Mouse (Mus musculus): ENCODE results near the gene Drd4.
A peak's percentile ranks its signal among the peaks of the same experiment; 100 is the strongest.

Drd4 gene

DNA sequence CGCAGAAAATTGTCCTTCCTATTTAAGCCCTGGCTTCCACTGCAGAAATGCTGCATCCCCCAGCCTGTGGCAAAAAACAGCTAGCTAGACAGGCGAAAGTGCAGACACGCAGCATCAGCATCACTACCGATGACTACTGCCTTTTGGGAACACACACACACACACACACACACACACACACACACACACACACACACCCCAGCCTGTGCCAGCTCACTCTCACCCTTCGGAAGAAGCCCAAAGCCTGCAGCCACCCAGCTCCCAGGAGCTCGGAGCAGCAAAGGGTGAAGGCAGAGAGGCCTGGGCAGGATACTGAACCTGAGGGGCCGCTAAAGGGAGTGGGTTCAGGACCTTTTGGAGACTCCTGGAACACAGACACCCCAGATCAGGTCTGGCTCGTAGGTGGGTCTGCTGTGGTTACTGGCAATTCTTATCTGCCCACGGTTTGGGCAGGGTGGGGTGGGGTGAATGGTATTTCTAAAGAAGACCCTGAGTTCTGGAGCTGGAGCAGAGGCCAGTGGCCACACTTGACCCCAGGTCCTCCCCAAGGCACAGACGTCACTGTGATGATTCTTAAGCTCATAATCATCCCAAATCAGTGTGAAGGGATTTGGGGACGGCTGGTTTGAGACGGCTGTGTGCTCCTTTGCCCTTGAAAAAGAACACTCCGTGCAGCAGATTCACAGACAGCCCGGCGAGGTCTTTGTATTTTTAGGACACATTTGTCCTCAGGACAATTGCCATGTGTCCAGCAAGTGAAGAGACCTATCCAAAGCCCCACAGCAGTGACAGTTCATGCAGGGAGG, 980 bp downstream of the Drd4 start:
- no peak for DNase-seq (ENCODE audit: extremely low spot score, low read depth, low spot score)

DNA sequence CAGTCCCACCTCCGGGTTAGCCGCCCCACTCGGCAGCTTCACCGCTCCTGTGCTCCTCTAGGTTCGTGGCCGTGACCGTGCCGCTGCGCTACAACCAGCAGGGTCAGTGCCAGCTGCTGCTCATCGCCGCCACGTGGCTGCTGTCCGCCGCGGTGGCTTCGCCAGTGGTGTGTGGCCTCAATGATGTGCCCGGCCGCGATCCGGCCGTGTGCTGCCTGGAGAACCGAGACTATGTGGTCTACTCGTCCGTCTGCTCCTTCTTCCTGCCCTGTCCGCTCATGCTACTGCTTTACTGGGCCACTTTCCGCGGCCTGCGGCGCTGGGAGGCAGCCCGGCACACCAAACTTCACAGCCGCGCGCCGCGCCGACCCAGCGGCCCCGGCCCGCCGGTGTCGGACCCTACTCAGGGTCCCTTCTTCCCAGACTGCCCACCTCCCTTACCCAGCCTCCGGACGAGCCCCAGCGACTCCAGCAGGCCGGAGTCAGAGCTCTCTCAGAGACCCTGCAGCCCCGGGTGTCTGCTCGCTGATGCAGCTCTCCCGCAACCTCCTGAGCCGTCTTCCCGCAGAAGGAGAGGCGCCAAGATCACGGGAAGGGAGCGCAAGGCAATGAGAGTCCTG, 2.2 kb downstream of the Drd4 start:
- DNase-seq (ENCODE audit: extremely low spot score, low read depth, low spot score), result no peak

DNA sequence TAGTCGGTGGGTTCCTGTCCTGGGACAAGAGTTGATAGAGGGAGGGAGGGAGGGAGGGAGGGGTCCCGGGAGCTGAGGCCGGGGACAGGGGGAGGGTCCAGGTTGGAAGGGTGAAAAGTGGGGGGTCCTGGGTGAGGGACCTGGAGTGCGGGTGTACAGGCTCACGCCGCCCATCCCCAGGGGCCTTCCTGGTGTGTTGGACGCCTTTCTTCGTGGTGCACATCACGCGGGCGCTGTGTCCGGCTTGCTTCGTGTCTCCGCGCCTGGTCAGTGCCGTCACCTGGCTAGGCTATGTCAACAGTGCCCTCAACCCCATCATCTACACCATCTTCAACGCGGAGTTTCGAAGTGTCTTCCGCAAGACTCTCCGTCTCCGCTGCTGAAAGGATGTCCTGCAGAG, 2.7 kb downstream of the Drd4 start:
- DNase-seq (ENCODE audit: extremely low spot score, low read depth, low spot score), result no peak

DNA sequence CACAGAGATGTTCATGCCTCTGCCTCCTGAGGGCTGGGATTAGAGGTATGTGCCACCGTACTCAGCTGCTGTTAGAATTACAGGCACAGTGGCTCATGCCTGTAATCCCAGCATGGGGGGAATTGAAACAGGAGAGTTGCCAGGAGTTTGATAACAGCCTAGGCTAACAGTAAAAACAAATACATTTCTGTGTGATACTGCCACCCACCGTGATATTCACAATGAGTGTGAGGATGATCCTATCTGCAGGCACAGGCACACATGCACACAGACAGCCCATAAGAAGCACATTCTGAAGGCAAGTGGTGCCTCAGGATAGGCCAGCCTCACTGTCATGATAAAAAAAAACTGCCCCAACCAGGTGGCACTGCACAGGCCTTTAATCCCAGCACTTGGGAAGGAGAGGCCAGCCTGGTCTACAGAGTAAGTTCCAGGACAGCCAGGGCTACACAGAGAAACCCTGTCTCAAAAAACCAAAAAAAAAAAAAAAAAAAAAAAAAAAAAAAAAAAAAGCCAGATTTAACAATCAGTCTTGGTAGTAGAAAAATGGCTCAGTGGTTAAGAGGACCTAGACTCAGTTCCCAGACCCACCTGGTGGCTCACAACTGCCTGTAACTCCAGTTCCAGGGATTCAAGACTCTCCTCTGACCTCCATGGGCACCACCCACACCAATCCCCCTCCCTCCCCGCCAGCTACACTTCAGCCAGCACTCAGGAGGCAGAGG, 6.3 kb downstream of the Drd4 start:
- DNase-seq (ENCODE audit: extremely low spot score, low read depth, low spot score), result no peak

DNA sequence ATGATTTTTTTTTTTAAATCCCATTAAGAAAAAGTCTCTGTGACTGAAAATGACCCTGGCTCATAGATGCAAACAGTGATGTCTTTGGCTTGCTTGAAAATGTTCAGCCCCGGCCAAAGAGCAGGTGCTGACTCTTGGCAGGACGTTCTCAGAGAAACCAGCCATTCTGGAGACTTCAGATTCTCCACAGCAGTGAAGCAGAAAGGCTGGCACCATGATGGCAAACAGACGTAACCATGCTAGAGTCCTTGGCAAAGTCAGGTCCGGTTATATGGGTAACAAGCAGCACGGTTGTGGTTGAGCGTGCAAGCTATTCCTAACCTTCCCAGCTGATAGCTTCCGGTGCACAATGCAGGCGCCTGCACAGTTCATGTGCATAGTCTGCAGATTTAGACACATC, 7.4 kb downstream of the Drd4 start:
- DNase-seq (ENCODE audit: extremely low spot score, low read depth, low spot score), result no peak

DNA sequence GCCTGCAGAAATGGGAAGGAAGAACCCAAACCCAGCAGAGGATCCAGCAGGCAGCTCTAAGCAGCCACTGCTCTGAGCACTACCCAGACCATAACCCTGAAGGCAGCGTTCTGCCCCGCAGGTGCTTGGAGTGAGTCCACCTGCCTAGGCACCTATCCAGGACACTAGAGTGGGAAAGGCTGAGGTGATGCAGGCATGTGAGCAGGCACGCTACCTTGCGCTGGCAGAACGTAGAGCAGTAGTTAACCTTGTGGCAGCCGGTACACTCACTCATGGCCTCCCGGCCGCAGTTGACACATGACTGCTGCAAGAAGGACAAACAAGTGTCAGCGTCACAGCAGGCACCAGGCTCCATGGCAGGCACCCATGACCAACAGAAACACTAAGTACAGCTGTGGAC, 9.6 kb downstream of the Drd4 start:
- DNase-seq (ENCODE audit: extremely low spot score, low read depth, low spot score), result no peak

DNA sequence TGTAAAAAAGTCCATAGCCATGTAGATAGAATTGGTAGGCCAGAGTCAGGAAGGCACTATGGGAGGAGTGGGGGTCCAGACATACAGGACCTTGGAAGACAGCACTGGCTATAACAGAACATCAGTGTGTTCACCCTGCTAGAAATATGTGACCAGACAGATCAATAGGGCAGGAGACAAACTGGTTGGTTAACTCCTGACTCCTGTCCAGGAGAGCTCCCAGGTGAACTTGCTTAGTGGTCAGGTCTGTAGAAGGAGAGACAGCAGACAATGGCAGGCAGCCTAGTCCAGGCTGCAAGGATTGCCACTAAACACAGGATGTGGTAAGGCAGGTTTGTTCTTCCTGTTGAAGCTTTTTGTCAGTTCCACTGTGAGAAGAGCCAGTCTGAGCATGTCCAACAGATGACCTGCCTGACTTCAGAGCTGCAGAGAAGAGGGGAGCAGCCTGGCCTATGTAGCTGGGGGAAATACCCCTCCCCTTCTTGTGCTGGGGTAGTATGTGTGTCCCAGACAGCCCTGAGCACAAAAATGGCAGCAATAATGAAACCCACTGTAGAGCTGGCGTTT, 11.0 kb downstream of the Drd4 start:
- DNase-seq (ENCODE audit: extremely low spot score, low read depth, low spot score), result no peak

DNA sequence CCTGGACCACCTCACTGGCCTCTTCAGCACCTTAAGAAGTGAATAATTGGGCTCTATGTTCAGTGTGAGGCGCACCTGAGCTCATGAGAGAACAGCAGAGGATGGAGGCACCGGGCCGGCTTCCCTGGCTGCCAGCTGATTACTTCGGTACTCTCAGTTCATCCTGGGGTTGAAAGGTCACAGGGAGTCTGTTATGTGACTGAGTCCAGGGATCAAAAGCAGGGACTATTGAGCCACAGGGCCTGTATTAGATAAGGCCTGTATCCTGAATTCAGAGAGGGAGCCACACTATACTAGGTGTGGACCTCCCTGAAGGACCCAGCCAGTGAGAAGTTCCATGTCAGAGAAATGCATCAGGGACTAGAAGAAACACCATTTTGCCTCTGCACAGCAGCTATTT, 12.7 kb downstream of the Drd4 start:
- no peak for DNase-seq (ENCODE audit: extremely low spot score, low read depth, low spot score)

DNA sequence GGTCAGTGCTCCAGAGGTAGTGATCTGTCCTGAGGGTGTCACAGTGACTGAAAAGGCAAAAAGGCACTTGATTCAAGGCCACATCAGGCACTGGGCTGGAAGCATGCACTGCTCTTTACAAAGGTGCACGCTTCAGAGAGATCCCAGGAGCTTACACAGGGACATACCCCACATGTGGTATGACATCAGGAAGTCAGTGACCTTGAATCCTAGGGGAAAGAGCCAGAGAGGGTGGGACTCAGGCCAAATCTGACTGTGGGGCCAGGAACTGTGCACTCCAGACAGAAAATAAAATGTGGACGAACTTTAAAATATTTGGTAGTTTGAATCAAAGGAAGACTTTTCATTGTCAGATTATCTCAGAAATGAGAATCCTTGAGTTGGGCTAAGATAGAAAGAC, 22.6 kb downstream of the Drd4 start:
- DNase-seq (ENCODE audit: extremely low spot score, low read depth, low spot score), result no peak

DNA sequence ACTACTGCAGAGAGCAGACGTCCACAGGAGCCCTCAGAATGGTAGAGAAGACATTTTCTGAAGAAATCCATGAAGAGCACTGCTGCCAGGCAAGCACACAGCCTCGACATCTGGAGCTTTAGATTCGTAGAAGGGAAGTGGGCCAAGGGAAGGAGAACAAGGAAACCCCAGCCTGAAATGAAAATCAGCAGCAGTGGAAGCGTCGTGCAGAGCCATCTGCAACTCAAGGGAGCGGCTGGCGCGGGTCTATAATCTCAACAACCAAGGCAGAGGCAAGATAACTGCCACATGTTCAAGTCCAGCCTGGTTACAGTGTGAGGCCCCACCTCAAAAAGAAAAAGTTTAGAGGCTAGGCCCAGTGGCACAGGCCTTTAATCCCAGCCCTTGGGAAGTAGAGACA, 23.3 kb downstream of the Drd4 start:
- no peak for DNase-seq (ENCODE audit: extremely low spot score, low read depth, low spot score)

DNA sequence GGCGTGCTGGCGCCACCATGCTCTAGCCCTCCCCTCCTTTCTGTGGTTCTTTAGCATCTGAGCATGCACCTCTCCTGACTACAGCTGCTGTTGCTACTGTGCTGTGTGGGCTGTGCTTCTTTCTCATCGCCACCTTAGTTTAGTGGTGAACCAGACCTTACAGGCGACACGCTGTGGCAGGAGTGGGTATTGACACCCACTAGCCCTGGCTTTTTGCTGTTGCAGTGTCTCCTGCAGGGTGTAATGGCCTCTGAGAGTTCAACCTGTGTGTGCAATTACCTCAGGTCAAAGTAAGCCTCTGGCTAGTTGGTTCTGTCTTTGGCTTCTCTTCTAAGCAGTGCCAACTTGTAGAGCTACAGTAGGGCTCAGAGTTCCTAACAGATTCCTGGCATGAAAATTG, 24.2 kb downstream of the Drd4 start:
- no peak for DNase-seq (ENCODE audit: extremely low spot score, low read depth, low spot score)

DNA sequence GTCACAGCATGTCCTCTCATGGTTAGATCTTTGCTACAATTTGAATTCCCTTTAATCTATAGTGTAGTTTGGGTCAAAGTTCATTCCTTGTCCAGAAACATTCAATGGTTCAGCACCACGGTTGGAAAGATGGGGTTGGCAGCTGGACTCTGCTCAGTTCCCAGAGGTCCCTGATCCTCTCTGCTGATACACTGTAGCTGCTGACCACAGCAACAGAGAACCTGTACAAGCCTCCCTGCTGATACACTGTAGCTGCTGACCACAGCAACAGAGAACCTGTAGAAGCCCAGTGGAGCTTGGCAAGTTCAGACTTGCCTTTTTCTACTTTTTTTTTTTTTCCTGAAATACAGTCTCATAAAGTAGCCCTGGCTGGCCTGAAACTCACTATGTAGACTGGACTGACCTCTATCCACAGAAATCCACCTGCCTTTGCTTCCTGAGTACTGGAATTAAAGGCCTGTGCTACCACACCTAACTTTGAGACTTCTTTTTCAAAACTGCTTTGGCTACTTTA, 25.9 kb downstream of the Drd4 start:
- no peak for DNase-seq (ENCODE audit: extremely low spot score, low read depth, low spot score)

DNA sequence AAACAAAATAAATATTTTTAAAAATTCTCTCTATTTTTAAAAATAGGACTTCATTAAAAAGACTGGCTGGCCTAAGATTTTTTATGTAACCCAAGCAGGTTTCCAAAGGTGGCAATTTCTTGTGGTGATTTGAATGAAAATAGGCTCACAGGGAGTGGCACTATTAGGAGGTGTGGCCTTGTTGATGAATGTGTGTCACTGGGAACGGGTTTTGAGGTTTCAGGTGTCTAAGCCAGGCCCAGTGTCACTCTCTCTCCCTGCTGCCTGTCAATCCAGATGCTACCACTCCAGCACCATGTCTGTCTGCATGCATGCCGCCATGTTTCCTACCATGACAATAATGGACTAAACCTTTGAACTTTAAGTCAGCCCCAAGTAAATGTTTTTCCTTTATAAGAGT, 27.6 kb downstream of the Drd4 start:
- DNase-seq (ENCODE audit: extremely low spot score, low read depth, low spot score), result no peak

DNA sequence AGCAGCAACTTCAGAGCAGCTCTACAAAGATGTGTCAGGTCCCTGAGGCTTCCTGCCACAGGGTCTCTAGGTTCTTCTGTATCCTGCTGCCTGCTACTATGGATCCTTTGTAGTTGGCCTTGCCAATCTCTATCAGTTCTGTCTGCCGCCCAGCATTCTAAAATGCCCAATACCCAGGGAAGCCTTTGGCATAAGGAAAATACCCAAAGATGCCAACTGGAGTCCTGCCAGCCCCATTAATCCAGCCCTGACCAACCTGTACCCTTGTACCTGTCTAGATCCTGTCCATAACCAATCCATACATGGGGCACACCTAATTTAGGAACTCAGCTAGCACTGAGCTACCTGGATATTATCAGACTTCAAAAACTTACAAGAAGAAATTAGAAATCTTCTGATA, 32.9 kb downstream of the Drd4 start:
- no peak for DNase-seq (ENCODE audit: extremely low spot score, low read depth, low spot score)

DNA sequence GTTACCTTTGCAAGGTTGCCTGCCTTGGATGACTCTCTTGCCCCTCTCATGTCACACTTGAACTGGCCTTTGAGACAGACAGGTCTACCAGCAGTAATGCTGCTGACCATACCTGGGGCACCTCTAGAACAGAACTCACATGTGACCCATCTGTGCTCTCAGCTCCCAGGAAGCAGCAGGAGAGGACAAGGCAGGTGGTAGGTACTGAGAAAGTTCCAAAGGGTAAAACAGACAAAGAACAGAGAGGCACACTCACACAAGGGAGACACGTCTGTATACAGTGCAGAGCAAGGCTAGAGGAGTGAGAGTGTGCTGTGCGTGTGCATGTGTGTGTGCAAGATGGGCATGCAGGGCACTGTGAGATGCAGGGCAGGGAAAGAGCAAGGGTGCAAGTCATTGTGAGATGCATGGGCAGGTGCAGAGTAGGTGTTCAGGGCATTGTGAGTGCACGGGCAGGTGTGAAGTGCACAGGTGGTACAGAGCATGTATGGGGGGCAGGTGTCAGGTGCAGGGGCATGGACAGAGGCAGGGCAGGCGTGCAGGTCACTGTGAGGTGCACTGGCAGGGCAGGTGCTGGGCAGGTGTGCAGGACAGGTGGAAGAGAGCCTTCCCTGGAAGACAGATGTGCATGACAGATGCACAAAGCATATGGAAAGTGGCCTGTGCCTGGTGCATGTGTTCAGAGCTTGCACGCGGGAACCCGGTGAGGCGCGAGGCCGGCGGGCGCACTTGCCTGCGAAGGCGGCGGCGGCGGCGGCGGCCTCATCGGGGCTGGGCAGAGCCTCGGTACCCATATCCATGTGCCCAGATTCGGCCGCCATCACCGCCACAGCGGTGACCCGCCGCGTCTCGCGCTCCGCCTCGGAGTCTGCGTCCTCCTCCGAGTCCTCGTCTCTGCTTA, 35.0 kb downstream of the Drd4 start:
- DNase-seq (ENCODE audit: extremely low spot score, low read depth, low spot score), result no peak

DNA sequence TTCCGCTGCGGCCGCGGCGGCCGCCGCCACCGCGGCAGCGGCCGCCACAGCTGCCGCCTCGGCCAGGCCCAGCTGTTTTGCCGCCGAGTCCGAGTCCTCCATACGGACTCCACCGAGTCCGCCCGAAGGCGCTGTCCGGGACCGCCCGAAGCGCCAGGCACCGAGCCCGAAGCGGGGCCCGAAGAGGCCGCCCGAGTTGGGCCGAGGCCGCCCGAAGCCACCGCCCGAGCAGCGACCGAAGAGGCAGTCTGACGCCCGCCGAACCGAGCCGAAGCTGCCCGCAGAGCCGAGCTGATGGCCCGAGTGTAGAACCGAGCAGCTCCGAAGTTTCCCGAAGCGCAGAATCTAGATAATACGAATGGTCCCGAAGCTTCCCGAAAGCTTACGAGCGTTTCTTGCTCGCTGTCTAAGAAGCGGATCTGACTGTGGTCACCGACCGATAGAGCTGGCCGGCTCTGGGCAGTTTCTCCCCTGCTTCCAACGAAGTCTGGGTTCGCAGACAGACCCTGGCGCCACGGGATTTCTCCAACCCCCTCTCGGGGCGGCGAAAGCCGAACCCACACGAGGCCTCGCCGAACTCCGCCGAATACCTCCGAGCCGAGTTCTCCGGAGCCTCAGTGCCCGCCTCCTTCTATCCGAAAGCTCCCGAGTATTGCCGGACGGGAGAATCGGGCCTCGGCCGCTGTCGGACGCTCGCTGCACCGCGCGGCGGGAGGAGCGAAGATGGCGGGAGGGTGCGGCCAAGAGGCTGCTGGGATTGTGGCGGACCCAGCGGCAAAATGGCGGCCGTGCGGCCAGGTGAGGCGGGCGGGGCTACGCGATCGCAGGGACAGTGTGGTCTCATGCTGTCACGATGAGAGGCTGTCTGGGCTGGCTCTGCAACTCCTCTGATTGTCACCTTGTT, 35.9 kb downstream of the Drd4 start, which contains the start of the genes Deaf1 and Tmem80:
Gene Deaf1, minus strand, starts transcription at position 222 of the 904 bp plus-strand sequence.
Gene Tmem80, plus strand, starts transcription at position 271 of the 904 bp plus-strand sequence.
- peak; percentile 91 for DNase-seq (ENCODE audit: extremely low spot score, low read depth, low spot score)

DNA sequence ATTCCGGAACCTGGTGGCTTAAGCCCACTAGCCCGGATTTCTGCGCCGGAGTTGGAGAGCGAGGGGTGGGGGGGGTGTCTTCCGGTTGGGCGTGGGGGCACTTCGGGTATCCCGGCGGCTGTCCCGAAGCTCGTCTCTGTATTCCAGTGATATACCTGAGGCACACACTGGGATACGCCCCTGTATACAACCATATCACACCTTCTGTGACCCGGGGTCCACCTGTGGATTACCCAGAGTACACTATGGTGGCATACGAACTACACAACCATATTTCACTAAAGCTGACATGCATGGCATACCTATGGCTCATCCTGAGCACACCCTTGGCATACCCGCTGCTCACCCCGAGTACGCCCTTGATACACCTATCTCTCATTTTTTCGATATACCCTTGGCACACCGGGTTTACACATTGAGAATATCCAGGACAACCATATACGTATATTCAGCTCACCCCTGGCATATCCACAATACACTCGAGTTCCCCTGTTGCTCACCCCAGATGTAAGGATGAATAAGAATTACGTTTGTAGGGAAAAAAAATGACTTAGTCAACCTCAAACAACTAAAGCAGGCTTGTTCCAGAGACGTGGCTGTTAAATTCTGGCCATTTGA, 36.7 kb downstream of the Drd4 start:
- DNase-seq (ENCODE audit: extremely low spot score, low read depth, low spot score), result no peak

DNA sequence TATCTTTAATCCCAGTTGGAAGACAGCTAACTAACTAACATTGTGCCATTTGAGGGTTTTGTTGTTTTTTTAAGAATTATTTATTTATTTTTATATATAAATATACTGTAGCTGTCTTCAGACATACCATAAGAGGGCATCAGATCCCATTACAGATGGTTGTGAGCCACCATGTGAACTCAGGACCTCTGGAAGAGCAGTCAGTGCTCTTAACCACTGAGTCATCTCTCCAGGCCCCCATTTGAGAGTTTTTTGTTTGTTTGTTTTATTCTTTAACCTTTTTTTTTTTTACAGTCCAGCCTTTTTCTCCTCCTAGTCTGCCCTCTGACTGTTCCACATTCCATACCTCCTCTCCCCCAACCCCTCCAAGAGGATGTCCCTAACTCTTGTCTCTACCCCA, 38.9 kb downstream of the Drd4 start:
- no peak for DNase-seq (ENCODE audit: extremely low spot score, low read depth, low spot score)

DNA sequence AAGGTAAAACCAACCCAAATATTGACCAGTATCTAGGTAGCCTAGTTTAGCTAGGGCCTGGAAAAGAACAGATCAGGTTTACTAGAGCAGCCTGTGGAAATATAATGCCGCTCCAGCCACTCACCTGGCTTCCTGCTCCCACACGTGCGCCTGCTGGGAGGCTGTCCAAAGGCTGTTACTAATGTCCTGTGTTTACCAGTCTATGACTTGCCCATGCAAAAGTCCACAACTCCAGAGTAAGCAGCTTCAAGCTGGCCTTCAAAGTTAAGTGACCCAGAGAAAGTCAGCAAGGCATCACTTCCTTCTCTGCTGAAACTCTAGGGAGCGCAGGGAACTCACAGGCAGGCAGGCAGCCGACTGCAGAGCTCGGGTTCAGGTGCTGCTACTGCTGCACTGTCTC, 40.2 kb downstream of the Drd4 start:
- DNase-seq (ENCODE audit: extremely low spot score, low read depth, low spot score), result no peak
